Mouse (Mus musculus) cortical plate, adult 2 months (tissue): ENCODE results near the gene Cldn34d. TPM values are rescaled to one million over a fixed set of nuclear protein-coding genes. Genes with fewer than 3 reads are reported as not detected.

ENCODE experiments used
- H3K27ac ChIP-seq: fragments of 200-500 bp; 2 replicates; pipeline ENCODE4 v1.5.1; 2012; ENCODE audit warnings: low read length, control low read depth, inconsistent platforms; ENCODE audit not compliant: insufficient read depth
- H3K4me1 ChIP-seq: fragments of 200-500 bp; 2 replicates; pipeline ENCODE4 v1.6.1; 2011; ENCODE audit warnings: low read length; ENCODE audit not compliant: control insufficient read depth, insufficient read depth
- H3K4me3 ChIP-seq: fragments of 200-500 bp; 2 replicates; pipeline ENCODE4 v1.5.1; 2011; ENCODE audit warnings: mild to moderate bottlenecking, low read length, control low read depth; ENCODE audit not compliant: insufficient read depth
- CTCF ChIP-seq: fragments of 200-500 bp; IDR thresholded peaks from 2 replicates; pipeline ENCODE4 v1.5.1; 2011; ENCODE audit warnings: mild to moderate bottlenecking, control low read depth, low read length; ENCODE audit not compliant: insufficient read depth; ENCODE audit errors: extremely low read depth
- POLR2A ChIP-seq: fragments of 200-500 bp; IDR thresholded peaks from 2 replicates; pipeline ENCODE4 v1.6.1; 2011; ENCODE audit warnings: mild to moderate bottlenecking, low read length, control low read depth; ENCODE audit not compliant: insufficient read depth; ENCODE audit errors: extremely low read depth
- polyA plus RNA-seq: library from polyadenylated mRNA; depleted of rRNA; stranded (reverse); fragments of >200 nt; gene quantifications from 2 replicates; pipeline ENCODE4 v1.2.3, GENCODE M21; 2012; rRNA removed

Gene Cldn34d
- 0.09 TPM in 1 of 2 replicates, not detected in the other for polyA plus RNA-seq

DNA sequence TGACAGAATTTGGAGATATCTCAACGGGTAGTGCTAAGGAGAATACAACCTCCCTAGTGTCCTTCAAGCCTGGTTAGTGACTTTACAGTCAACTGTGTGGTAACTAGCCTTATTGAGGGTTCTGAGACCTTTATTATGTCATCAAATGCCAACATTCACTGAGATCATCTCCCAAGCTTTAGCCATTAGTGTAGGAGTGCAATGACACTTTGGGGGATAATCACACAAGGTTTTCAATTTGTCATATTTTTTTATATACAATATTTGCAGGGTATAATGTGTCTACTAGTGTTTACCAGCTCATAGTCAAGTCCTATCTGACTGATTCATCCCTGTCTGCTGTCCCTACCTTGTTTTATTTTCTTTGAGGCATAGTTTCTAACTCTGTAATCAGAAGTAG is at the start of gene Cldn34d:
Gene Cldn34d, minus strand, starts transcription at position 101 of the 400 bp plus-strand sequence.
- H3K4me3 ChIP-seq = no peak within 1 kb of the TSS
- H3K27ac ChIP-seq = no peak within 1 kb of the TSS
- TF ChIP-seq POLR2A = no peak
- TF ChIP-seq CTCF = no peak
- H3K4me1 ChIP-seq = no peaks in the 10 kb centered on the region

- TF ChIP-seq CTCF (no peak), POLR2A (no peak)
- Histone ChIP-seq H3K4me1 (no peaks in the 10 kb centered on the region), H3K4me3 (no peak overlapping the region), H3K27ac (no peak overlapping the region)
Observed at GRCm38 (mm10) chrX:76598459-76599206, 4.1 kb downstream of the Cldn34d start.

Other genes starting within 250 kb of the Cldn34d start
- gene Cldn34b4, start 209.6 kb downstream of the Cldn34d start, polyA plus RNA-seq = not detected in 2 replicates